Mouse (Mus musculus): ENCODE results near the gene Gm10681.
"Not testable (repeated sequence)": the region's sequence is repeated elsewhere in the genome, so short reads cannot be mapped to it uniquely, and the experiment has no call there.

Gene Gm10681

DNA sequence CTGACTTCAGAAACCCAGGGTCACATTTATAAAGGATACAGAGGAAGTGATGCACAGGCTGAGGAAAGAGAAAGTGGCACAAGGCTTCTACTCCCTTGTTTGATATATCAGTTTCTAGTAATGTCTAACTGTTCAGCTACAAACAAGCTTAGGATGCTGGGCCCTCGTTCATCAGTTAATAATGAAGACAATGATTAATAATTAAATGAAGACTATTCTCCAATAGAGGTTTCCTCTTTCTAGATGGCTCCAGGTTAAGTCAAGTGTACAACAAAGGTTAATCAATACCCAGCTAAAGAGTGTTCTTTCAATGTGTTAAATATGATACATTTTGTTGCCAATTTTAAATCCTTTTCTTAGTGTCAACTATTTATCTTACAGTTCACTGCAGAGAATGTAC lies 78.2 kb downstream of the Gm10681 start, which contains the start of gene Hsd3b4:
Gene Hsd3b4 (minus strand): TSS at position 101 of the 400 bp plus-strand sequence.
- not testable (repeated sequence) for ATAC-seq (ENCODE audit: low TSS enrichment)

GRCm38 (mm10) chr3:98507229-98507628 lies 81.4 kb downstream of the Gm10681 start:
- not testable (repeated sequence) for ATAC-seq (ENCODE audit: low TSS enrichment)
